Mouse (Mus musculus) ES-E14 (cell line): ENCODE results near the gene Khsrp.

Experiments
- MAFK ChIP-seq: IDR thresholded peaks from 2 replicates; pipeline ENCODE4 v1.6.1; 2014; ENCODE audit warnings: mild to moderate bottlenecking, low read depth, low read length, inconsistent platforms; ENCODE audit not compliant: insufficient read depth
- ZNF384 ChIP-seq: IDR thresholded peaks from 2 replicates; pipeline ENCODE4 v1.6.1; 2012; ENCODE audit warnings: low read depth, low read length, inconsistent platforms

DNA sequence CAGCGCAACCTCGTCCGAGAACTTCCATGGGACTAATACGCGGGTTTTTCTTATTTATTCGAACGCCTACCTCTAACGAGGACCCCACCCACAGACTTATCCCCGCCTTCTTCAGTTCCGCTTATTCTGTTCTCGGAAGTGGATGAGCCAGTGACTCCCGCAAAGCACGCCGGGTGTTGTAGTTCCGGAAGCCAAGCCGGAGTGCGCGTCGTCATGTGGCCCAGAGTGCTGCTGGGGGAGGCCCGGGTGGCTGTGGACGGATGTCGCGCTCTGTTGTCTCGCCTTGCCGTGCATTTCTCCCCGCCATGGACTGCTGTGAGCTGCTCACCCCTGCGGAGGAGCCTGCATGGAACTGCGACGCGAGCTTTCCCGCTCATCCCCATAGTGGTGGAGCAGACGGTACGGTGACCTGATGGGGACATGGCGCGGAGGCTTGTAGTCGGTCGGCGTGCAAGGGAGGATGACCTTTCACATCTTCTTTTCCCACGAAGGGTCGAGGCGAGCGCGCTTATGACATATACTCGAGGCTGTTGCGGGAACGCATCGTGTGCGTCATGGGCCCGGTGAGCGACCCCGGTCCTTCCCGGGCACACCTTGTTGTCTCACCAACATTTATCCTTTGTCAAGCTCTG is 41.1 kb downstream of the Khsrp start, which contains the start of gene Clpp:
- TF ChIP-seq MAFK = no peak
- no peak for TF ChIP-seq ZNF384
